Mouse (Mus musculus): ENCODE results near the gene Akt1.

DNA sequence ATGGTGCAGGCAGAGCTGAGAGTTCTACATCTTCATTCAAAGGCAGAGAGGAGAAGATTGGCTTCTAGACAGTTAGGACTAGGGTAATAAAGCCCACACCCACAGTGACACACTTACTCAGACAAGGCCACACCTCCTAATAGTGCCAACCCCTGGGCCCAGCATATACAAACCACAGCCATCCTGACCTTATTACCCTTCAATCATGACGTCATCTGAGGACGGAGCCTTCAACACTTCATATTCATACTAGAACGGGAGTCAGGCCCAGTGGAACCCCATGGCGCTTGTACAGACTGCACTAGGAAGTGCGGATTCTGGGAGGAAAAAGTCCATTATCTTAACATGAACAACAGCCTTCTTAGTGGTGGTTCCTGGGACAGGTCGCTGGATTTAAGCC is 31.6 kb downstream of the Akt1 start:
- TF ChIP-seq ELF1 (IDR thresholded peaks at IDR 0.05; ENCODE audit: low read depth, low read length), result no peak
- TF ChIP-seq RAD21 (IDR thresholded peaks at IDR 0.05; ENCODE audit: low read depth, low read length), result no peak
- no peak for TF ChIP-seq CHD2 (IDR thresholded peaks at IDR 0.05; ENCODE audit: low read length)
- no peak for TF ChIP-seq CTCF (conservative IDR thresholded peaks at IDR 0.05 in 1 of 2, IDR thresholded peaks at IDR 0.05 in 1 of 2; ENCODE audit: low read depth in 2 of 2, low read length in 2 of 2)
- TF ChIP-seq ZKSCAN1 (IDR thresholded peaks at IDR 0.05; ENCODE audit: borderline replicate concordance, low read depth, low read length), result no peak
- no peak for TF ChIP-seq USF2 (conservative IDR thresholded peaks at IDR 0.05; ENCODE audit: low read depth, low read length)
- no peak for TF ChIP-seq MAX (IDR thresholded peaks at IDR 0.05; ENCODE audit: low read length)
- TF ChIP-seq MXI1 (IDR thresholded peaks at IDR 0.05; ENCODE audit: low read depth, low read length), result no peak
- TF ChIP-seq SIN3A (IDR thresholded peaks at IDR 0.05; ENCODE audit: low read length), result no peak
- TF ChIP-seq RCOR1 (conservative IDR thresholded peaks at IDR 0.05; ENCODE audit: low read depth, low read length), result no peak
- TF ChIP-seq SMC3 (IDR thresholded peaks at IDR 0.05; ENCODE audit: low read depth, low read length), result no peak
- TF ChIP-seq POLR2A (IDR thresholded peaks at IDR 0.05; ENCODE audit: low read depth, low read length), result no peak

All from CH12.LX (cell line).